Comparison of ENCODE assay signal across 8 mouse cellular contexts in genomic region chr1:120596319-120596718, GRCm38 (mm10). TPM values are rescaled to one million over a fixed set of nuclear protein-coding genes. Genes with fewer than 3 reads are reported as not detected.
DNase-seq lines count a peak whose midpoint lies in the region; ATAC-seq and TF ChIP-seq lines count a peak whose summit lies in the region.
"Had no signal": no experiment of that assay in that cellular context is flagged by ENCODE, and none has a peak within 500 bp of the region (broad histone marks: within the 10 kb centered on the region; RNA-seq: fewer than 3 reads in every experiment).

No protein-coding gene starts in this region.

- peak overlapping the region; percentile 21; the same call in 1 of the 2 replicates for H3K4me2 ChIP-seq in lung, embryonic 16.5 days (ENCODE audit: low read depth, low read length)
- H3K4me2 ChIP-seq in hindbrain, embryonic 16.5 days (ENCODE audit: low read length): peak overlapping the region; percentile 47
- peak overlapping the region; percentile 29 for H3K4me2 ChIP-seq in neural tube, embryonic 11.5 days (ENCODE audit: low read depth)

- no peaks in the 10 kb centered on the region for H3K36me3 ChIP-seq in lung, embryonic 16.5 days (ENCODE audit: control insufficient read depth, insufficient read depth, low read length)
- no peaks in the 10 kb centered on the region for H3K36me3 ChIP-seq in hindbrain, embryonic 16.5 days (ENCODE audit: control insufficient read depth, insufficient read depth, low read length)
- H3K36me3 ChIP-seq in neural tube, embryonic 11.5 days (ENCODE audit: control insufficient read depth, insufficient read depth, low read length): no peaks in the 10 kb centered on the region

- H3K4me1 ChIP-seq in lung, embryonic 16.5 days (replicated peaks; ENCODE audit: control insufficient read depth, insufficient read depth, low read length): no peaks in the 10 kb centered on the region; the same call in 1 of the 2 replicates
- H3K4me1 ChIP-seq in embryonic fibroblast, embryonic 13.5 days (ENCODE audit: control insufficient read depth, insufficient read depth, low read length): no peaks in the 10 kb centered on the region
- peaks cover 3% of the 10 kb centered on the region for H3K4me1 ChIP-seq in hindbrain, embryonic 16.5 days (ENCODE audit: control insufficient read depth, insufficient read depth, low read depth, low read length)
- no peaks in the 10 kb centered on the region for H3K4me1 ChIP-seq in neural tube, embryonic 11.5 days (ENCODE audit: control insufficient read depth, insufficient read depth, low read length)

- no peak for TF ChIP-seq POLR2A in embryonic fibroblast, embryonic 13.5 days (IDR thresholded peaks at IDR 0.05; ENCODE audit: low read depth, low read length)

- H3K9me3 ChIP-seq in lung, embryonic 16.5 days (ENCODE audit: control insufficient read depth, low read length): no peaks in the 10 kb centered on the region
- H3K9me3 ChIP-seq in hindbrain, embryonic 16.5 days (ENCODE audit: control insufficient read depth, low read length): 0 out of 2 replicates have a peak, but pooled peaks cover 2% of the 10 kb centered on the region
- H3K9me3 ChIP-seq in neural tube, embryonic 11.5 days (ENCODE audit: control insufficient read depth, low read length): no peaks in the 10 kb centered on the region

- 0% methylated on average over 19 of the region's 21 CpGs for whole genome bisulfite sequencing in lung, embryonic 16.5 days
- under 1% methylated on average over 21 of the region's 21 CpGs for WGBS in hindbrain, embryonic 16.5 days
- WGBS in neural tube, embryonic 11.5 days: under 1% methylated on average over 21 of the region's 21 CpGs

- H3K27me3 ChIP-seq in lung, embryonic 16.5 days (ENCODE audit: control insufficient read depth, insufficient read depth, low read depth, low read length): peaks cover 98% of the 10 kb centered on the region
- peaks cover 55% of the 10 kb centered on the region for H3K27me3 ChIP-seq in hindbrain, embryonic 16.5 days (replicated peaks; ENCODE audit: control insufficient read depth, insufficient read depth, low read length)
- peaks cover 94% of the 10 kb centered on the region for H3K27me3 ChIP-seq in neural tube, embryonic 11.5 days (ENCODE audit: control insufficient read depth, insufficient read depth, low read length)

- no peak for DNase-seq in lung, postnatal 14 days
- DNase-seq in neural tube, embryonic 11.5 days (ENCODE audit: low spot score): peak; percentile 57
- no peak for DNase-seq in urinary bladder, postnatal 4 days (ENCODE audit: low spot score in 2 of 2)

- peak; percentile 48; the same call in 1 of the 2 replicates for ATAC-seq in lung, embryonic 16.5 days (ENCODE audit: low read depth)
- no peak for ATAC-seq in hindbrain, embryonic 16.5 days
- no peak for ATAC-seq in neural tube, embryonic 11.5 days (ENCODE audit: insufficient read depth, low FRiP score, low TSS enrichment)
- ATAC-seq in monocyte, adult 5-6 weeks (replicated peaks; ENCODE audit: insufficient number of reproducible peaks, low FRiP score, low TSS enrichment, poor library complexity, severe bottlenecking): no peak

- H3K27ac ChIP-seq in lung, embryonic 16.5 days (ENCODE audit: low read length): no peak overlapping the region
- no peak overlapping the region for H3K27ac ChIP-seq in embryonic fibroblast, embryonic 13.5 days (ENCODE audit: insufficient read depth, low read length)
- no peak overlapping the region for H3K27ac ChIP-seq in hindbrain, embryonic 16.5 days (ENCODE audit: low read depth, low read length)
- no peak overlapping the region for H3K27ac ChIP-seq in neural tube, embryonic 11.5 days (ENCODE audit: low read depth, low read length)

- TF ChIP-seq CTCF in embryonic fibroblast, embryonic 13.5 days (IDR thresholded peaks at IDR 0.05; ENCODE audit: borderline replicate concordance, insufficient read depth, low read length): no peak

- H3K9ac ChIP-seq in lung, embryonic 16.5 days (ENCODE audit: low read length): no peak overlapping the region
- H3K9ac ChIP-seq in hindbrain, embryonic 16.5 days (ENCODE audit: low read depth, low read length): peak overlapping the region; percentile 28
- H3K9ac ChIP-seq in neural tube, embryonic 11.5 days (ENCODE audit: low read length): no peak overlapping the region

- 0 out of 2 replicates have a peak overlapping the region, but pooled peaks have one; percentile 5 for H3K4me3 ChIP-seq in lung, embryonic 16.5 days (ENCODE audit: low read length)
- H3K4me3 ChIP-seq in embryonic fibroblast, embryonic 13.5 days (ENCODE audit: insufficient read depth, low read length): peak overlapping the region; percentile 37
- peak overlapping the region; percentile 33 for H3K4me3 ChIP-seq in hindbrain, embryonic 16.5 days (ENCODE audit: low read length)
- peak overlapping the region; percentile 11; the same call in 1 of the 2 replicates for H3K4me3 ChIP-seq in neural tube, embryonic 11.5 days (ENCODE audit: low read depth, low read length)

RNA-seq across cellular contexts. Expression of gene En1, which starts 5.9 kb away (rescaled TPM):
- 0.08 TPM in 1 of 2 replicates, not detected in the other for polyA plus RNA-seq in lung, embryonic 16.5 days (2015; fragmentation: Nextera tagmentation; extraction: Ambion mirVana)
- polyA plus RNA-seq in embryonic fibroblast, embryonic 13.5 days (2011; ENCODE audit: insufficient read length, low read depth, missing spikeins): 10.5 and 11.3 TPM in 2 replicates
- polyA plus RNA-seq in hindbrain, embryonic 16.5 days (2015; fragmentation: Nextera tagmentation; extraction: Ambion mirVana): 3.1 and 4.0 TPM in 2 replicates
- polyA plus RNA-seq in neural tube, embryonic 11.5 days (2014; fragmentation: Nextera tagmentation; extraction: Ambion mirVana): 5.2 and 6.1 TPM in 2 replicates
- total RNA-seq in monocyte, adult 5-6 weeks (2017): not detected in 3 replicates
- total RNA-seq: neutrophil, adult 5-6 weeks had no signal
